Mouse (Mus musculus): ENCODE measurements around the gene Vcl.

The Vcl gene

DNA sequence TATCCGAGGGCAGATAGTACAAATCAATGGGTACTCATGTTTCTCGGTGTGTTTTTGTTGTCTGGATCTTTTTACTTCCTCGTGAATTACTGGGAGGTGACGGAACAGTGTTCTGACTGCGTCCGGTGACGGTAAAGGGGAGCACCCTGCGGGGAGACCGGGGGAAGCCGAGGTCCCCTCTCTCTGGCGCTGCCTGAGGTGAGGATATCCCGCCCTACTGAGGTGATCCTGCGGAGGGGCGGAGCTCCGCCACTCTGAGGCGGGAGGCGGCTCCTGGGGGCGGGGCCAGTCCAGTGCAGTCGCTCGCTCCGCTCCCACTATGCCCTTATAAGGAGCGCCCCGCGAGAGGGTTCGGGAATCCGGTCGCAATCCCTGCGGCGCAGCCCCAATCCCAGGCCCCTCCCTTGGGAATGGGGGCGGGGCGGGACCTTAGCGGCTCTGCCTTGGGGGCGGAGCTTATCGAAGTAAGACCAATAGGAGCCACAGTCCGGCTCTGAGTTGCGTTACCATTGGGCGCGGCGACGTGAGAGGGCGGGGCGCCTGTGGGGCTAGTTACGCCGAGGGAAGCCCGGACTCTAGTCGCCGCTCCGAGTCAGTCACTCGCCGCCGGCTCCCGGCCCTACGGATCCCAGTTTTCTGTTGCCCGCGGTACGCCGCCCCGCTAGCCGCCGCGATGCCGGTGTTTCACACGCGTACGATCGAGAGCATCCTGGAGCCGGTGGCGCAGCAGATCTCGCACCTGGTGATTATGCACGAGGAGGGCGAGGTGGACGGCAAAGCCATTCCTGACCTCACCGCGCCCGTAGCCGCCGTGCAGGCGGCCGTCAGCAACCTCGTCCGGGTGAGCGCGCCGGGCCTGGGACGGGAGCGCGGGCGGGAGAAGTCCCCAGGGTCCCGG lies at the start of gene Vcl:
TSS of gene Vcl (plus strand) at position 551 of the 898 bp plus-strand sequence.
- DNase-seq (ENCODE audit: extremely low read depth, low read depth), result peak; percentile 88

GRCm38 (mm10) chr14:20884691-20885090 lies 44.5 kb upstream of the Vcl start:
- DNase-seq (ENCODE audit: extremely low read depth, low read depth), result peak; percentile 80

GRCm38 (mm10) chr14:20885091-20885888 lies 43.9 kb upstream of the Vcl start:
- DNase-seq (ENCODE audit: extremely low read depth, low read depth), result peak; percentile 98

DNA sequence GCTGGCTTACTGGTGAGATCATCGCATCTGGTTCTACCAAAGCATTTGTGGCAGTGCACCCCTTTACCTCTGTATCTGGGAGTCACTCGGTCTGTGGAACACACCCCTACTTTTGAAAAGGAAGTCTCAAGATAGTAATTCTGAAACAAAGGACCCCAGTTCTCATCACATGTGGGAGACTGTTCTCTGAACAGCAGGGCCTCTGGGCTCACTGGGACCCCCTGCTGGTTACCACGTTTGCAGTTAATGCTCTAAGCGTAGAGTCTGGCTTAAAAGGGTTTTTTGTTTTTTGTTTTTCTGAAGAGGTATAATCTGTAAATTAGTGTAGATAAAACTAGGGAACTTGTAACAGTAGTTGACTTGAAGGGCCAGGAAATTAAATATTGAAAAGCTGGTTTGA lies 42.9 kb upstream of the Vcl start:
- DNase-seq (ENCODE audit: extremely low read depth, low read depth), result peak; percentile 64

- no peak for DNase-seq (ENCODE audit: extremely low read depth, low read depth)
These were observed 41.6 kb upstream of the Vcl start for GRCm38 (mm10) chr14:20887541-20888085.

DNA sequence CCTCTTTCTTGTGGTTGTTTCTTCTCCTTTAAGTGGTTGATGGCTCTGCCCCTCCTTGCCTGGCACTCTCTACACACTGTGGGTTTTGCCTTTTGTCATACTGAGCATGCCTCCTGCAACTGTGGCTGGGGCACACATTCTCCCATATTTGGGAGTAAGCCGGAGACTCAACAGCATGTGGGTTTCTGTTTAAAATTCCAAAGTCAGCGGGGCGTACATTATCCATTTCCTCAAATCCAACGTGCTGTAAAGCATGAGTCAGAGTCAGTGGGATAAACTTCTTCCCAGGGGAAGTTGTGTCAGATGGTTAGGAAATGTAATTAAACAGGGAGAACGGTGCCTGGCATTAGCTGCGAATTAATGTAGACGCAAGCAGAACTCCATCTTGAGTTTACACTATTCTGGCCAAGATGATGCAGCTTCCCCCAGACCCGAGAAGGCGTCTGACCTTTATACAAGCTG lies 37.2 kb upstream of the Vcl start:
- no peak for DNase-seq (ENCODE audit: extremely low read depth, low read depth)

DNA sequence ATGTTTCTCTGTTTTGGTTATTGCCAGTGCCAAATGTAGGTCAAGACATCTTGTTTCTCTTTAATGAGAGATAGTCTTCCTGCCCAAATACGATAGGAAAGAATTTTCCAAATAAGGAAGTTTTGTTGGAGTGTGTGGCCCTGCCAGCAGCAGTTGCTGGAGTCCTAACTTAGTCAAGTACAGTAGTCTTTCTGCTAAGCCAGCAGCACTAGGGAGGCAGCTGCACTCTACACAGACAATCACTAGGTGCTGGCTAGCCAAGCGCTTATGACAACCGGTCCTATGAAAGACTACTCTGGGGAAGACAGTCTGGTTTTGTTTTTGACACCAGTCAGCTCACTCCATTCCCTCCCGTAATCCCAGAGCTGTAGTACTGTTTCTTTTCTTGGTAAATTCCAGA lies 35.4 kb upstream of the Vcl start:
- DNase-seq (ENCODE audit: extremely low read depth, low read depth), result no peak

DNA sequence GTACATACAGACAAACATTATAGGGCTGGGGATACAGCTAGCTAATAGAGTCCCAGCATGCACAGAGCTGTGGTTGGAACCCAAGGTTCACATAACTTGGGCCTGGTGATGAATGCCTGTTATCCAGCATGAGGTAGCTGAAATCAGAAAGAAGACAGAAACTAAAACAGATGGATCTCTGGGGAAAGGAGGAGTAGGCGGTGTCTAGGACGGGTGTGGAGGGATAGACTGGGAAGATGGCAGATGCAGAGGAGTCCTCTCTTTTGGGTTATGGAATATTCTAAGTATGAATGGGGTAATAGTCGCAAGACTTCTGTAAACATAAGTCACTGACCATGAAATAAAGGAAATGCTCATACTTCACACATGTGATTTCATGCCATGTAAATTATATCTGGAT lies 27.9 kb upstream of the Vcl start:
- no peak for DNase-seq (ENCODE audit: extremely low read depth, low read depth)

- DNase-seq (ENCODE audit: extremely low read depth, low read depth), result no peak
These were observed 26.1 kb upstream of the Vcl start for GRCm38 (mm10) chr14:20903137-20903536.

- DNase-seq (ENCODE audit: extremely low read depth, low read depth), result peak; percentile 50
These were observed 17.4 kb upstream of the Vcl start for GRCm38 (mm10) chr14:20911811-20912210.

GRCm38 (mm10) chr14:20914415-20914814 lies 14.8 kb upstream of the Vcl start:
- no peak for DNase-seq (ENCODE audit: extremely low read depth, low read depth)

DNA sequence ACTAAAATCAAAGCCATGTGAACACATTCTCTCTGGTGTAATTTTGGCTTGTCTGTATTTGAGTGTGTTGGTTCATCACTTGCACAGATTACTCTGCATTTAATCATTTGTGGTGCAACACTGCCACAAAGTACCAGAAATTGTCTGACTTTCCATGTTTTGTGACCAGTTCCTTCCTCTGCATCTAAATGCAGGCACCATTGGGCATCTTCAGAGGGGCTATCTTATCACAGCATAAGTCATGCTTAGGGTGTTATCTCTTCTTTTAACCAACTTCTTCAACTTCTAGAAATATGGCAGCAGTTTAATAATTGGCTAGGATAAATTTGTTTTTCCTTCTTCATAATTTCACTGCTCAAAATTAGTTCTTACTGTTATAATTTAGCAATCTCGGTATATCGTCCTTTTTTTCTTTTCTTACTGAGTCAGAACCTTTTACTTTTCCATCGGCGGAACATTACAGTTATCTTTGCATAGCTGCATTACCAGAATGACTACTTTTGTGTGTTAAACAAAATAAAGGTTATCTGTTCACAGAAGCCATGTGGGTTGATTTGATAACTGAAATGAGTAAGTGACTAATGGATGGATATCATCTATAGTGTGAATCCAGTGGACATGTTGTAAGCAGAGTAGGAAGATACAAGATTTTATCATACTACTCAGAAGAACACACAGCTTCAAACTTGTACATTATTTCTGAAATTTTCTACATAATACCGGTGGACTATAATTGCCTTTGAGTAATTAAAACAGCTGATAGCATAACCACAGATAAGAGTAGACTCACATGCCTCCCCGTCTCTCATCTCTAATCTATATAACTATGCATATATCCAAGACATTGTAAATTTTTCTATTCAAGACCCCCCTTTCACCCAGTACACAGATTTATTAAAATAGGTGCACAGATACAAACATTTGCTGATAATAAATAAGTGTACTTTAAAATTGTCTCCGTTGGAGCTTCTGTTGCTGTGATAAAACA lies 12.3 kb upstream of the Vcl start:
- DNase-seq (ENCODE audit: extremely low read depth, low read depth), result no peak

GRCm38 (mm10) chr14:20924071-20924789 lies 5.0 kb upstream of the Vcl start:
- no peak for DNase-seq (ENCODE audit: extremely low read depth, low read depth)

GRCm38 (mm10) chr14:20927470-20928307 lies 1.5 kb upstream of the Vcl start:
- no peak for DNase-seq (ENCODE audit: extremely low read depth, low read depth)

GRCm38 (mm10) chr14:20928308-20928685 lies 901 bp upstream of the Vcl start:
- DNase-seq (ENCODE audit: extremely low read depth, low read depth), result no peak

DNA sequence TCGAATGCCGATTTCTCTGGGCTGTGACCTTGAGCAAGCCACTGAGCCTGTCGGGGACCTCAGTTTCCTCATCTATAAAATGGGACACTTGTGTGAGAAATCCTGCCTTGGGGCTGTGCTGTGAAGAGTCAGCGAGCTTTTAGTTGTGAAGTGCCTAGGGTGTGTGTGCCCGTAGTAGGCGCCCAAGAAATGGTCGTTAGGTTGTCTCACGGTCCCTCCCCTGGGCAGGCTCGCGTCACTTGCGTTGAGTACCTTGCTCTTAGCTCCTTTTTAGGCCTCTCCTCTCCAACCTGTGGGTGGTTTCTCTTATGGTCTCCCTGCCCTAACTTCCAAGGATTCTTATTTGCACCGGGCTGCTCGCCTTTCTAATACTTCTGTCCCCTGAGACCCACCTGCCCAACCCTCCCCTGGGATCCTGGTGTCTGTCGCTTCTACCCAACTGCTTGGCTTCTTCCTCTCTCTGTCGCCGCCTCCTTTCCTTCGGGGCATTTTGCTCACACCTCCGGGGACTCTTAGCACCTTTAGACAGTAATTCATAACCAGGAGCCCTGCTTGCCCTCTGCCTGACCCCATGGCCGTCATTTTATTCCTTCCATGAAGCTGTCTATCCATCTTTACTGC lies 726 bp downstream of the Vcl start:
- no peak for DNase-seq (ENCODE audit: extremely low read depth, low read depth)

GRCm38 (mm10) chr14:20930481-20931391 lies 1.5 kb downstream of the Vcl start:
- no peak for DNase-seq (ENCODE audit: extremely low read depth, low read depth)

DNA sequence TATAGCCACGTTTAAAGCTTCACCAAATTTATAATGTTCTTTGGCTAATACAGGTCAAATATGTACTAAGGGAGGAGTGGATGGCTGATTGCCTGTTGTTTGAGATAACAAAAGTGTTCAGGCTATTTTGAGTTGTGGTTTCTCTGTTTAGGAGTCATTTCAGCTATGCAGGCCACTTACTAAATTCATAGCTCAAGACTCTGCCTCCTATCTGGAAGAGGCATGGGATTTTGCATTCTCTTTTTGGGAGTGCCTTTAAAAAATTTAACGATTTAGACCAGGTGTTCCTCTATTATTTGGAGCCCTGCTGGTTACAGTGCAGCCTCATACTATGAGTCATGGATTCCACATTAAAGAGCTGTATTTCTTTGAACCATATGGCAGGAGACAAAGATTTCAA lies 9.2 kb downstream of the Vcl start:
- peak; percentile 84 for DNase-seq (ENCODE audit: extremely low read depth, low read depth)
